Mouse (Mus musculus) urinary bladder, adult 18-20 months (tissue): Measurements from ENCODE around the gene Stradb.

Experiments used
- DNase-seq, 2 experiments: peaks; one replicate each; pipeline ENCODE4 v3.0.0; 2022; ENCODE audit warnings: low spot score in 2 of 2, mixed read lengths in 2 of 2

Gene Stradb

GRCm38 (mm10) chr1:58959682-58960081 is 13.6 kb upstream of the Stradb start:
- DNase-seq: no peak

GRCm38 (mm10) chr1:58961152-58961893 is 12.0 kb upstream of the Stradb start:
- no peak for DNase-seq

GRCm38 (mm10) chr1:58962418-58962817 is 10.9 kb upstream of the Stradb start:
- no peak for DNase-seq

- DNase-seq: no peak
These were observed 10.5 kb upstream of the Stradb start for GRCm38 (mm10) chr1:58962865-58963264.

GRCm38 (mm10) chr1:58967534-58967933 is 5.8 kb upstream of the Stradb start:
- DNase-seq: no peak

- no peak for DNase-seq
These were observed 3.3 kb upstream of the Stradb start for GRCm38 (mm10) chr1:58970054-58970453.

GRCm38 (mm10) chr1:58971097-58971496 is 2.2 kb upstream of the Stradb start:
- no peak for DNase-seq

- DNase-seq: no peak
These were observed 414 bp upstream of the Stradb start for GRCm38 (mm10) chr1:58972851-58973365.

GRCm38 (mm10) chr1:58982276-58982675 is 9.0 kb downstream of the Stradb start:
- no peak for DNase-seq

GRCm38 (mm10) chr1:58984586-58984985 is 11.3 kb downstream of the Stradb start:
- no peak for DNase-seq

- no peak for DNase-seq
These were observed 19.8 kb downstream of the Stradb start for GRCm38 (mm10) chr1:58993144-58993543.

- no peak for DNase-seq
These were observed 20.4 kb downstream of the Stradb start for GRCm38 (mm10) chr1:58993723-58994122.

GRCm38 (mm10) chr1:58995313-58995712 is 22.0 kb downstream of the Stradb start:
- no peak for DNase-seq

GRCm38 (mm10) chr1:59009250-59009649 is 35.9 kb downstream of the Stradb start:
- DNase-seq: no peak

GRCm38 (mm10) chr1:59021556-59021955 is 48.2 kb downstream of the Stradb start:
- no peak for DNase-seq

- no peak for DNase-seq
These were observed 64.4 kb downstream of the Stradb start for GRCm38 (mm10) chr1:59037723-59038122.
